Mouse (Mus musculus) stomach, embryonic 14.5 days (tissue): ENCODE measurements around the gene Bcl3. TPM values are rescaled to one million over a fixed set of nuclear protein-coding genes. Genes with fewer than 3 reads are reported as not detected.
"Not testable (repeated sequence)": the region's sequence is repeated elsewhere in the genome, so short reads cannot be mapped to it uniquely, and the experiment has no call there.

Source experiments
- ATAC-seq: fragments of 200-750 bp; cut with Nextera tagmentation; 2 replicates; pipeline ENCODE4 v1.8.0; 2017; ENCODE audit warnings: low read depth, moderate TSS enrichment; ENCODE audit not compliant: insufficient number of reproducible peaks, insufficient read depth, low FRiP score
- H3K27ac ChIP-seq: fragments of 300-500 bp; sonication (generic); 2 replicates; pipeline ENCODE4 v1.5.1; 2014; ENCODE audit warnings: mild to moderate bottlenecking, low read length, moderate library complexity, mixed read lengths
- H3K27me3 ChIP-seq: fragments of 300-500 bp; sonication (generic); 2 replicates; pipeline ENCODE4 v1.6.1; 2014; ENCODE audit warnings: low read length, control low read depth, mixed read lengths; ENCODE audit not compliant: control insufficient read depth, insufficient read depth
- H3K36me3 ChIP-seq: fragments of 300-500 bp; sonication (generic); 2 replicates; pipeline ENCODE4 v1.6.1; 2014; ENCODE audit warnings: mild to moderate bottlenecking, control low read depth, low read length, moderate library complexity, mixed read lengths; ENCODE audit not compliant: control insufficient read depth, insufficient read depth
- H3K4me1 ChIP-seq: fragments of 300-500 bp; sonication (generic); 2 replicates; pipeline ENCODE4 v1.6.1; 2014; ENCODE audit warnings: low read length, control low read depth, mixed read lengths; ENCODE audit not compliant: control insufficient read depth, insufficient read depth
- H3K4me2 ChIP-seq: fragments of 300-500 bp; sonication (generic); replicated peaks from 2 replicates; pipeline ENCODE4 v1.6.1; 2014; ENCODE audit warnings: low read depth, low read length, control low read depth
- H3K4me3 ChIP-seq: fragments of 300-500 bp; sonication (generic); 2 replicates; pipeline ENCODE4 v1.5.1; 2014; ENCODE audit warnings: low read depth, low read length, control low read depth
- H3K9ac ChIP-seq: fragments of 300-500 bp; sonication (generic); replicated peaks from 2 replicates; pipeline ENCODE4 v1.6.1; 2014; ENCODE audit warnings: low read depth, mild to moderate bottlenecking, control low read depth, low read length, moderate library complexity, mixed read lengths
- H3K9me3 ChIP-seq: fragments of 300-500 bp; sonication (generic); 2 replicates; pipeline ENCODE4 v1.6.1; 2016; ENCODE audit warnings: low read depth, low read length, control low read depth; ENCODE audit not compliant: control insufficient read depth
- whole genome bisulfite sequencing: fragments of 180-500 bp; shearing (Covaris S2); extraction: QIAGEN DNeasy Blood & Tissue Kit; methylation state at CpG from one replicate; pipeline ENCODE4 v1.1.7; 2014; 5-methylcytosine and 5-hydroxymethylcytosine counted together
- polyA plus RNA-seq: library from polyadenylated mRNA; unstranded; fragments of >200 nt; fragmentation: Nextera tagmentation; extraction: Ambion mirVana; gene quantifications from 2 replicates; pipeline ENCODE4 v1.2.1, GENCODE M21; 2014

The Bcl3 gene
- polyA plus RNA-seq, 1 experiment from 2014 or later: 10.7 TPM

DNA sequence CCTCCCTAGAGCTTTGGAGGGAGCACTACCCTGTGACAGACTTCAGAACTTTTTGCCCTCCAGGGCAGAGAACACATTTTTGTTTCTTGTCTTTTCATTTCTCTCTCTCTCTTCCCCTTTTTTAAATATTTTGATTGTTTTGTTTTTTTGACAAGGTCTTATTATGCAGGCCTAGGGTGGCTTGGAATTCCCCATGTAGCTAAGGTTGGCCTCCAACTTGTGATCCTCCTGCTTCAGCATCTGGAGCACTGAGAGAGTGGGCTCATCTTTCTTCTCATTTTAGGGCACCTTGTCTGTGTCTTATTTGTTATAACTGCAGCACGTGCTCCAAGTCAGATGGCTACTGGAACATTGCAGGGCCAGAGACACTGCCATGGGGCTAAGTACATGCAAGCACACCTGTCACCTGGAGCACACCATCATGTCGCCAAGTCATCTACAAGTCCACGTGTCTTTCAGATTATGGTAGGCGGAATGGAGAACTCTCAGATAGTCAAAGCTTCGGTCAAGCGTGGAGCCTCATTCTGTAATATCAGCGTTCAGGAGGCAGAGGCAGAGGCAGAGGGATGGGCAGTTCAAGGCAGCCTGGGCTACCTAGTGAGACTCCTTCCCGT, 16.1 kb downstream of the Bcl3 start:
- no peaks in the 10 kb centered on the region for H3K36me3 ChIP-seq
- 89% methylated on average over 8 of the region's 8 CpGs for WGBS
- no peak overlapping the region for H3K27ac ChIP-seq
- no peaks in the 10 kb centered on the region; the same call in 1 of the 2 replicates for H3K27me3 ChIP-seq
- ATAC-seq: no peak
- no peak overlapping the region for H3K4me2 ChIP-seq
- no peak overlapping the region for H3K4me3 ChIP-seq
- H3K9ac ChIP-seq: no peak overlapping the region
- no peaks in the 10 kb centered on the region for H3K9me3 ChIP-seq
- peaks cover 6% of the 10 kb centered on the region; the same call in 1 of the 2 replicates for H3K4me1 ChIP-seq

DNA sequence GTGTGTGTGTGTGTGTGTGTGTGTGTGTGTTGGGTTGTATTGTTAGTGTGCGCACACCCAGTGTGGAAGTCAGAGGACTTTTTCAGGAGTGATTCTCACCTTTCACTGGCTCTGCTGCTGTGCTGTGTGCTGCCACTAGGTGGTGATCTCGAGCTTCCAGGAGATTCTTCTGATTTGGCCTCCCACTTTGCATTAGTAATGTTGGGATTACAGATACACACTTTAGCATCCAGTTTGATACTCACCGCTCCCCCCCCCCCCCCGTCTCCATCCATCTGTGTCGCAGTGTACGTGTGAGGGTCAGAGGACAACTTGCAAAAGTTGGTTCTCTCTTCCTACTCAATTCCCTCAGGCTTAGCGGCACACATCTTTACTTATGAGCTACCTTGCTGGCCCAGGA, 19.6 kb downstream of the Bcl3 start:
- 22% methylated on average over 7 of the region's 7 CpGs for WGBS
- ATAC-seq: no peak; the same call in 1 of the 2 replicates
- no peak overlapping the region for H3K4me2 ChIP-seq

DNA sequence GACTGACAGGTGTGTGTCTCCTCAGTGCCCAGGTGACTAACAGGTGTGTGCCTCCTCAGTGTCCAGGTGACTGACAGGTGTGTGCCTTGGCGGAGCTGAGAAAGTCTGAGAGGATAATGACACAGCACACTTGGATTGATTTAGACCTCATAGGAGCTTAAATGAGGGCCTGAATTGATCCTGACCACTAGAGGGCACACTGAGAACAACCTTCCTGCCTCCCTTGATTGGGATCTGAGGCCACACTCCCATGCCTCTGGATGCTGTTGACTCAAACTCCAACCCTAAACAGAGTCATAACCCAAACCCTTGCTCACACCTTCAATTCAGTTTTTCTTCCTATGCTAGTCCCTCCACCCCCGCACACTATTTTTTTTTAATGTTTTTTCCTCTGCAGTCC, 21.8 kb downstream of the Bcl3 start:
- H3K4me1 ChIP-seq: no peaks in the 10 kb centered on the region
- H3K4me2 ChIP-seq: no peak overlapping the region
- no peak for ATAC-seq
- no peak overlapping the region for H3K27ac ChIP-seq
- H3K9me3 ChIP-seq: no peaks in the 10 kb centered on the region
- H3K27me3 ChIP-seq: peaks cover 10% of the 10 kb centered on the region; the same call in 1 of the 2 replicates
- WGBS: 18% methylated on average over 2 of the region's 2 CpGs
- no peak overlapping the region for H3K9ac ChIP-seq
- H3K4me3 ChIP-seq: no peak overlapping the region
- H3K36me3 ChIP-seq: no peaks in the 10 kb centered on the region

More for the DNA sequence above, 19.6 kb downstream of the Bcl3 start:
- Histone ChIP-seq H3K4me3 (no peak overlapping the region), H3K9me3 (no peaks in the 10 kb centered on the region), H3K27me3 (no peaks in the 10 kb centered on the region), H3K27ac (no peak overlapping the region), H3K36me3 (no peaks in the 10 kb centered on the region), H3K9ac (no peak overlapping the region), H3K4me1 (no peaks in the 10 kb centered on the region)

DNA sequence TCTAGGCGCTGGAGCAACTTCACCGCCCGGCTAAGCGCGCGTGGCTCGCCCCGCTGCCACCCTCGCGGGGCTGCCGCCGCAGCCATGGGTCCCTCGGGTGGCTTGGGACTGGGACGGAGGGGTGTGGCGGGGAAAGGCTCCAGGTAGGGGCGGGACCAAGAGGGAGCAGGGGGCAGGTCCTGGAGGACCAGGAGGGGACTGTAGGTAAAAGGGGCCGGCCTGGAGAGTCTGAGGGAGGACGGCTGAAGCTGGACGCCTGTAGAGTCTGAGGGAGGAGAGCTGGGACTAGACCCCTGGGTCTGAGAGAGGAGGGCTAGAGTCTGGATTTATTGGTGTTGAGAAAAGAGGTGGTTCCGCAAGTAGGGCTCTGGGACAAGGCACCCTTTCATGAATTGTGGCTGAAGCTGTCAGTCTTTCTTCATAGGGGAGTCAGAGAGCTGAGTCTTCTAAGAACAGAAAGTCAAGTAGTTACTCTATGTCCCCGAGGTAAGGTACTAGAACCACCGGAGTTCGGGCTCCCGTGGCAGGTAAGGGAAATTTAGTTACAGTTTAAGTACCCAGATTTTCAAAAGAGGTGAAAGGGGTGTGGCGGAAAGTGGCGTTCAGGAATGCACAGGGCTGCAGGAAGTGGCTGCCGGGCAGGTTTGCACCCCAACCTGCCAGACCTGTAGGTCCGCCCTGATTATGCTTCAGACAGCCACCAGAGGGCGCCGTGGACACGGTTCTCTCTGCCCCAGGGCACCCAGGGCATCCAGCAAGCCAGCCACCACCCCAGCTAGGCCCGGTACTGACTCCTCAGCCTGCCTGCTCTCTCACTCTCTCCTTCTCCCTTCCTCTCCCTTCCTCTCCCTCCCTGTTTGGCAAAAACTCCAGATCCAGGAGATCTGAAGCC, 25.6 kb downstream of the Bcl3 start, which contains the start of gene Cblc:
Gene Cblc, minus strand, starts transcription at position 113 of the 892 bp plus-strand sequence.
- peak within 1 kb of the TSS; percentile 80 for H3K27ac ChIP-seq
- H3K4me2 ChIP-seq: peak within 1 kb of the TSS; percentile 40
- 3% methylated on average over 32 of the region's 32 CpGs for WGBS

DNA sequence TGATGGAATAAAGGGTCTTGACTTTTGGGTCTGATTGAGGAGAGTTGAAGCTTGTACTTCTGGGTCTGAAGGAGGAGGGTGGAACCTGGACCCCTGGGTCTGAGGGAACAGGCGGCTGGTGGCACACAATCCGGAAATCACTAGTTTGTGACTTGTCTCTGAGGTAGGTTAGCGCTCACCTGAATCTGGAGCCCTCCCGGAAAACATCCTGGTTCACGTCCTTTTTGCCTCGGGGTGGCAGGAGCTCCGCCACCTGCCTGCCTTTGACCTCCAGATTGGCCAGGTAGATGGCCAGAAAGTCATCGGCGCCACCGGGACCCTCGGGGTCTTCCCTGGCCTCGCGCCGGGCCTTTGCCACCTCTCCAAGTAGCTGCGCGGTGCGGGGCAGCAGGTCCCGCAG, 26.3 kb downstream of the Bcl3 start:
- peak overlapping the region; percentile 25; the same call in 1 of the 2 replicates for H3K9ac ChIP-seq

More for the DNA sequence above, 25.6 kb downstream of the Bcl3 start, which contains the start of gene Cblc:
- H3K27me3 ChIP-seq: peaks cover 14% of the 10 kb centered on the region; the same call in 1 of the 2 replicates
- peak; percentile 90 for ATAC-seq
- H3K9me3 ChIP-seq: no peaks in the 10 kb centered on the region
- H3K4me3 ChIP-seq: peak within 1 kb of the TSS; percentile 34
- no peaks in the 10 kb centered on the region for H3K4me1 ChIP-seq
- H3K9ac ChIP-seq: peak within 1 kb of the TSS; percentile 25; the same call in 1 of the 2 replicates
- no peaks in the 10 kb centered on the region for H3K36me3 ChIP-seq

DNA sequence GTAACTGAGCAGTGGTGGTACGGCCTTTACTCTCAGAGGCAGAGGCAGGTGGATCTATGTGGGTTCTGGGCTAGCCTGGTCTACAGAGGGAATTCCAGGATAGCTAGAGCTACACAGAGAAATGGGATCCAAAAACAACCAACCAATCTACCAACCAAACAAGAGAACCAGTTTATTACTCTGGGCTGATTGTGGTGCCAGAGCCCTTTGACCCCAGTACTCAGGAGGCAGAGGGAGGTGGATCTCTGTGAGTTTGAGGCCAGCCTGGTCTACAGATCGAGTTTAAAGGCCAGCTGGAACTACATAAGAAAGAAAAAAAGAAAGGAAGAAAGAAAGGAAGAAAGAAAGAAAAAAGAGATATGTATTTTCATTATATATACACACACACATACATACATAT, 27.3 kb downstream of the Bcl3 start:
- Histone ChIP-seq H3K27me3 (peaks cover 14% of the 10 kb centered on the region; the same call in 1 of the 2 replicates), H3K27ac (no peak overlapping the region), H3K9ac (no peak overlapping the region), H3K4me3 (no peak overlapping the region), H3K4me1 (no peaks in the 10 kb centered on the region), H3K36me3 (no peaks in the 10 kb centered on the region), H3K9me3 (no peaks in the 10 kb centered on the region), H3K4me2 (no peak overlapping the region)
- ATAC-seq: no peak
- 66% methylated on average over 2 of the region's 2 CpGs for WGBS

More for the DNA sequence above, 26.3 kb downstream of the Bcl3 start:
- ATAC-seq: no peak; the same call in 1 of the 2 replicates
- Histone ChIP-seq H3K27me3 (peaks cover 14% of the 10 kb centered on the region; the same call in 1 of the 2 replicates), H3K27ac (no peak overlapping the region), H3K4me1 (no peaks in the 10 kb centered on the region), H3K36me3 (no peaks in the 10 kb centered on the region), H3K4me2 (peak overlapping the region; percentile 40), H3K9me3 (no peaks in the 10 kb centered on the region), H3K4me3 (peak overlapping the region; percentile 34)
- 10% methylated on average over 18 of the region's 18 CpGs for WGBS

DNA sequence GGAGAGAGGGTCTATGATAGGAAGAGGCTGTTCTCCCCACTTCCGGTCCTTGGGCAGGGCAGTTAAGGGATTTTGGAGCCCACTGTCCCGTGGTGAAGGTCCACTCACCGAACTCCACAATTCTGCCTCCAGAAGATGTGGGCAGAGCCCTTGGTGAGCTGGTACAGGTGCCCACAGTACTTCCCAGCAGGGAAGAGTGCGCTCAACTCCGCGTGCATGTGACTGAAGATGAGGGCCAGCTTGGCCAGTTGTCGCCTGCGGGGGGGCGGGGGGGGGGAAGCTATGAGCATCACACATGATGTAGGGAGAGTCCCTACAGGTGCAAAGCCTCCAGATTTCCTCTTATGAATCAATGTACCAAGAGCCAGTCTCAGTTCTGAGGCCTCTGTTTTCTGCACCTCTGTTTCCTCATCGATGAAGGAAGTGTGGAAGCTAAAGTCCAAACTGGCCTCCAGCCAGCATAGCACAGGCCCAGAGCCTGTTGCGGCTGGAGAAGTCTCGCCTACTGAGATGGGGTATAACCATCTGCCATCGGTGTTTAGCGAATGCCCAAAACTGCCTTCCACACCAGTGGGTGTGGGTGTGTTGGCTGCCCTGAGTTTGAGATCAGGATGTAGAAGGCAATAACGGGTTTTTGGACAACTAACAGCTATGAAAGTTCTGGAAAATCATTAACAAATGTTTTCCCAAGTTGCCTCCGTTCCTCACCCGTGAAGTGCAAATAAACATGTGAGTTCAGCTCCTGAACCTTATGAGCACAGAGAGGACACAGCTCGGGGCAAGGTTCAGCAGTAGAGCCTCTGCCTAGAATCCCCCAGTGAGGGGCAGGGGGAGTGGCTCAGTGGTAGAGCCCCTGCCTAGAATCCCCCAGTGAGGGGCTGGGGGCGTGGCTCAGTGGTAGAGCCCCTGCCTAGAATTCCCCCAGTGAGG, 29.6 kb downstream of the Bcl3 start:
- Histone ChIP-seq H3K4me1 (no peaks in the 10 kb centered on the region), H3K4me2 (no peak overlapping the region), H3K27me3 (peaks cover 14% of the 10 kb centered on the region; the same call in 1 of the 2 replicates), H3K4me3 (no peak overlapping the region), H3K27ac (no peak overlapping the region), H3K36me3 (no peaks in the 10 kb centered on the region), H3K9me3 (no peaks in the 10 kb centered on the region), H3K9ac (no peak overlapping the region)
- WGBS: 81% methylated on average over 19 of the region's 19 CpGs
- no peak for ATAC-seq

DNA sequence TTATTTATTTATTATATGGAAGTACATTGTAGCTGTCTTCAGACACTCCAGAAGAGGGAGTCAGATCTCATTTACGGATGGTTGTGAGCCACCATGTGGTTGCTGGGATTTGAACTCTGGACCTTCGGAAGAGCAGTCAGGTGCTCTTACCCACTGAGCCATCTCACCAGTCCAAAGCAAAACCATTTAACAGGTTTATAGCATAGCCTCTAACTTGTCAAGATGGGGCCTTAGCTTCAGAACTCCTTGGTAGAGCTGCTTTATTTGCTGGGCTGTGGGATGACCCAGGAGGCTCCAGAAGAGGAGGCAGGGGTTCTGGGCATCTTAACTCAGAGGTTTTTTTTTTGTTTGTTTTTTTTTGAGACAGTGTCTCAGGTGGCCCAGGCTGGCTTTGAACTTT, 31.1 kb downstream of the Bcl3 start:
- not testable (repeated sequence) for H3K36me3 ChIP-seq, H3K4me2 ChIP-seq, H3K27me3 ChIP-seq, ATAC-seq, H3K4me3 ChIP-seq, H3K27ac ChIP-seq, H3K9me3 ChIP-seq, H3K4me1 ChIP-seq, H3K9ac ChIP-seq
- WGBS: 80% methylated on average over 2 of the region's 2 CpGs
